Mouse (Mus musculus): ENCODE results near the gene Unc93a2. TPM values are rescaled to one million over a fixed set of nuclear protein-coding genes. Genes with fewer than 3 reads are reported as not detected.
"Not testable (repeated sequence)": the region's sequence is repeated elsewhere in the genome, so short reads cannot be mapped to it uniquely, and the experiment has no call there.

Gene Unc93a2
- 0.08 and 0.13 TPM in 2 replicates for total RNA-seq (2012; rRNA removed)
- total RNA-seq (2014; rRNA removed) = 0.27 TPM in 1 of 2 replicates, not detected in the other
- 0.50 TPM in 1 of 2 replicates, not detected in the other for polyA plus RNA-seq (2012; ENCODE audit: insufficient read length, low read depth)

GRCm38 (mm10) chr17:7385364-7385763 lies at the start of gene Unc93a2:
TSS of gene Unc93a2 (minus strand) at chr17:7385464.
- H3K27ac ChIP-seq (ENCODE audit: insufficient read depth, low read depth); in situ Hi-C loops (cut with MboI; ENCODE audit: low pct_ligation_motif_present, low pct_unique_long_range_greater_than_20kb, low sequenced_read_pairs); DNase-seq (ENCODE audit: extremely low read depth); H3K4me1 ChIP-seq (ENCODE audit: control insufficient read depth in 1 of 2, insufficient read depth in 2 of 2); dilution Hi-C loops (cut with MboI; ENCODE audit: extremely low pct_ligation_motif_present, extremely low pct_unique_long_range_greater_than_20kb, low sequenced_read_pairs); H3K9ac ChIP-seq (ENCODE audit: insufficient read depth, low read depth); H3K36me3 ChIP-seq (replicated peaks in 1 of 2; ENCODE audit: control insufficient read depth in 1 of 2, insufficient read depth in 1 of 2, low read length in 1 of 2); H3K4me2 ChIP-seq (ENCODE audit: insufficient read depth, low read depth, poor library complexity, severe bottlenecking); H3K27me3 ChIP-seq (replicated peaks); H3K79me2 ChIP-seq (replicated peaks; ENCODE audit: control insufficient read depth, extremely low read depth, insufficient read depth, poor library complexity, severe bottlenecking); H3K9me3 ChIP-seq (replicated peaks; ENCODE audit: low read length); H3K4me3 ChIP-seq (replicated peaks in 1 of 3; ENCODE audit: low read depth in 2 of 3, low read length in 2 of 3, poor library complexity in 1 of 3): not testable (repeated sequence)

- H3K27me3 ChIP-seq (replicated peaks); dilution Hi-C loops (cut with MboI; ENCODE audit: extremely low pct_ligation_motif_present, extremely low pct_unique_long_range_greater_than_20kb, low sequenced_read_pairs); H3K36me3 ChIP-seq (replicated peaks in 1 of 2; ENCODE audit: control insufficient read depth in 1 of 2, insufficient read depth in 1 of 2, low read length in 1 of 2); H3K9me3 ChIP-seq (replicated peaks; ENCODE audit: low read length); H3K4me3 ChIP-seq (replicated peaks in 1 of 3; ENCODE audit: low read depth in 2 of 3, low read length in 2 of 3, poor library complexity in 1 of 3); in situ Hi-C loops (cut with MboI; ENCODE audit: low pct_ligation_motif_present, low pct_unique_long_range_greater_than_20kb, low sequenced_read_pairs); H3K79me2 ChIP-seq (replicated peaks; ENCODE audit: control insufficient read depth, extremely low read depth, insufficient read depth, poor library complexity, severe bottlenecking): not testable (repeated sequence)
- Histone ChIP-seq H3K4me2 (ENCODE audit: insufficient read depth, low read depth, poor library complexity, severe bottlenecking) (peak overlapping the region; percentile 51; the same call in 1 of the 2 replicates), H3K4me1 (ENCODE audit: control insufficient read depth in 1 of 2, insufficient read depth in 2 of 2) (peaks cover 5 to 27% of the 10 kb centered on the region in 2 experiments), H3K9ac (ENCODE audit: insufficient read depth, low read depth) (peak overlapping the region; percentile 32; the same call in 1 of the 2 replicates), H3K27ac (ENCODE audit: insufficient read depth, low read depth) (peak overlapping the region; percentile 43; the same call in 1 of the 2 replicates)
- DNase-seq (ENCODE audit: extremely low read depth) = peak; percentile 58
- TF ChIP-seq ETS1 (conservative IDR thresholded peaks at IDR 0.05; ENCODE audit: low read depth, low read length) (peak; percentile 48; the same call in 1 of the 2 replicates), BHLHE40 (IDR thresholded peaks at IDR 0.05; ENCODE audit: low read depth, low read length) (peak; percentile 71), MAFK (IDR thresholded peaks at IDR 0.05; ENCODE audit: insufficient replicate concordance, low read length) (peak; percentile 71; the same call in 1 of the 2 replicates)
These were observed 48.9 kb upstream of the Unc93a2 start for GRCm38 (mm10) chr17:7434121-7434520.

GRCm38 (mm10) chr17:7430210-7430631 lies 45.0 kb upstream of the Unc93a2 start:
- dilution Hi-C loops (cut with MboI; ENCODE audit: extremely low pct_ligation_motif_present, extremely low pct_unique_long_range_greater_than_20kb, low sequenced_read_pairs); H3K4me2 ChIP-seq (ENCODE audit: insufficient read depth, low read depth, poor library complexity, severe bottlenecking); in situ Hi-C loops (cut with MboI; ENCODE audit: low pct_ligation_motif_present, low pct_unique_long_range_greater_than_20kb, low sequenced_read_pairs); H3K9me3 ChIP-seq (replicated peaks; ENCODE audit: low read length); H3K4me1 ChIP-seq (ENCODE audit: control insufficient read depth in 1 of 2, insufficient read depth in 2 of 2); H3K36me3 ChIP-seq (replicated peaks in 1 of 2; ENCODE audit: control insufficient read depth in 1 of 2, insufficient read depth in 1 of 2, low read length in 1 of 2); H3K79me2 ChIP-seq (replicated peaks; ENCODE audit: control insufficient read depth, extremely low read depth, insufficient read depth, poor library complexity, severe bottlenecking); H3K27me3 ChIP-seq (replicated peaks); H3K9ac ChIP-seq (ENCODE audit: insufficient read depth, low read depth); H3K4me3 ChIP-seq (replicated peaks in 1 of 3; ENCODE audit: low read depth in 2 of 3, low read length in 2 of 3, poor library complexity in 1 of 3): not testable (repeated sequence)
- TF ChIP-seq RCOR1 (conservative IDR thresholded peaks at IDR 0.05; ENCODE audit: low read depth, low read length) = peak; percentile 84; the same call in 1 of the 2 replicates
- TF ChIP-seq IRF4 (IDR thresholded peaks at IDR 0.05; ENCODE audit: low read depth, low read length) = peak; percentile 78
- peak in 1 of 2 experiments; percentile 30; a peak in 2 of 4 replicates for TF ChIP-seq CTCF (conservative IDR thresholded peaks at IDR 0.05 in 1 of 2, IDR thresholded peaks at IDR 0.05 in 1 of 2; ENCODE audit: low read depth in 2 of 2, low read length in 2 of 2)
- peak; percentile 55; the same call in 1 of the 2 replicates for TF ChIP-seq ETS1 (conservative IDR thresholded peaks at IDR 0.05; ENCODE audit: low read depth, low read length)
- TF ChIP-seq BHLHE40 (IDR thresholded peaks at IDR 0.05; ENCODE audit: low read depth, low read length) = peak; percentile 46; the same call in 1 of the 2 replicates
- TF ChIP-seq MXI1 (IDR thresholded peaks at IDR 0.05; ENCODE audit: low read depth, low read length) = peak; percentile 49; the same call in 1 of the 2 replicates
- peak; percentile 46 for TF ChIP-seq EP300 (IDR thresholded peaks at IDR 0.05; ENCODE audit: low read length)
- TF ChIP-seq MEF2A (IDR thresholded peaks at IDR 0.05; ENCODE audit: borderline replicate concordance, low read depth, low read length) = peak; percentile 58; the same call in 1 of the 2 replicates
- TF ChIP-seq MAZ (IDR thresholded peaks at IDR 0.05; ENCODE audit: low read depth, low read length) = 0 out of 2 replicates have a peak, but pooled peaks have one; percentile 25
- TF ChIP-seq KAT2A (IDR thresholded peaks at IDR 0.05; ENCODE audit: insufficient replicate concordance, low read length) = 0 out of 2 replicates have a peak, but pooled peaks have one; percentile 17
- TF ChIP-seq SIN3A (IDR thresholded peaks at IDR 0.05; ENCODE audit: low read length) = peak; percentile 56; the same call in 1 of the 2 replicates
- peak; percentile 42; the same call in 1 of the 2 replicates for TF ChIP-seq MAX (IDR thresholded peaks at IDR 0.05; ENCODE audit: low read length)
- peak; percentile 25; the same call in 1 of the 2 replicates for TF ChIP-seq HCFC1 (IDR thresholded peaks at IDR 0.05; ENCODE audit: low read depth, low read length)
- 0 out of 2 replicates have a peak, but pooled peaks have one; percentile 50 for TF ChIP-seq MAFK (IDR thresholded peaks at IDR 0.05; ENCODE audit: insufficient replicate concordance, low read length)
- TF ChIP-seq ELF1 (IDR thresholded peaks at IDR 0.05; ENCODE audit: low read depth, low read length) = 0 out of 2 replicates have a peak, but pooled peaks have one; percentile 38
- 0 out of 2 replicates have a peak, but pooled peaks have one; percentile 20 for TF ChIP-seq MYC (IDR thresholded peaks at IDR 0.05; ENCODE audit: low read depth, low read length)
- TF ChIP-seq TCF12 (IDR thresholded peaks at IDR 0.05; ENCODE audit: low read depth, low read length) = peak; percentile 31; the same call in 1 of the 2 replicates
- peak overlapping the region; percentile 97 for H3K27ac ChIP-seq (ENCODE audit: insufficient read depth, low read depth)
- DNase-seq (ENCODE audit: extremely low read depth) = peak; percentile 87

Data from CH12.LX (cell line).